Mouse (Mus musculus): ENCODE data around the gene Josd2. TPM values are rescaled to one million over a fixed set of nuclear protein-coding genes. Genes with fewer than 3 reads are reported as not detected.

The Josd2 gene
- polyA plus RNA-seq, 1 experiment: 124 TPM

GRCm38 (mm10) chr7:44462218-44463055, 5.3 kb upstream of the Josd2 start:
- TF ChIP-seq CTCF (IDR thresholded peaks at IDR 0.05; ENCODE audit: extremely low read depth, insufficient read depth, insufficient read length, insufficient replicate concordance) (no peak), POLR2A (IDR thresholded peaks at IDR 0.05; ENCODE audit: low read depth, low read length) (no peak)
- Histone ChIP-seq H3K27me3 (ENCODE audit: control insufficient read depth, insufficient read depth, low read length) (peaks cover 8% of the 10 kb centered on the region; the same call in 1 of the 2 replicates), H3K4me3 (ENCODE audit: extremely low read depth, insufficient read depth, insufficient read length) (no peak overlapping the region), H3K36me3 (ENCODE audit: control insufficient read depth, insufficient read depth, low read length) (no peaks in the 10 kb centered on the region), H3K27ac (ENCODE audit: insufficient read depth, low read length) (no peak overlapping the region), H3K4me1 (ENCODE audit: control insufficient read depth, insufficient read depth, insufficient read length) (no peaks in the 10 kb centered on the region)
- DNase-seq (ENCODE audit: low read depth in 1 of 2, low spot score in 2 of 2): no peak
- 17% methylated on average over 63 of the region's 77 CpGs for WGBS

GRCm38 (mm10) chr7:44463056-44463425, 4.7 kb upstream of the Josd2 start:
- Histone ChIP-seq H3K27ac (ENCODE audit: insufficient read depth, low read length) (no peak overlapping the region), H3K4me3 (ENCODE audit: extremely low read depth, insufficient read depth, insufficient read length) (no peak overlapping the region), H3K27me3 (ENCODE audit: control insufficient read depth, insufficient read depth, low read length) (peaks cover 8% of the 10 kb centered on the region; the same call in 1 of the 2 replicates), H3K36me3 (ENCODE audit: control insufficient read depth, insufficient read depth, low read length) (no peaks in the 10 kb centered on the region), H3K4me1 (ENCODE audit: control insufficient read depth, insufficient read depth, insufficient read length) (no peaks in the 10 kb centered on the region)
- no peak for DNase-seq (ENCODE audit: low read depth in 1 of 2, low spot score in 2 of 2)
- 33% methylated on average over 8 of the region's 8 CpGs for WGBS
- TF ChIP-seq CTCF (IDR thresholded peaks at IDR 0.05; ENCODE audit: extremely low read depth, insufficient read depth, insufficient read length, insufficient replicate concordance) (no peak), POLR2A (IDR thresholded peaks at IDR 0.05; ENCODE audit: low read depth, low read length) (no peak)

GRCm38 (mm10) chr7:44463556-44464225, 4.1 kb upstream of the Josd2 start:
- no peak for TF ChIP-seq POLR2A (IDR thresholded peaks at IDR 0.05; ENCODE audit: low read depth, low read length)
- no peak for TF ChIP-seq CTCF (IDR thresholded peaks at IDR 0.05; ENCODE audit: extremely low read depth, insufficient read depth, insufficient read length, insufficient replicate concordance)
- no peaks in the 10 kb centered on the region for H3K36me3 ChIP-seq (ENCODE audit: control insufficient read depth, insufficient read depth, low read length)
- 72% methylated on average over 10 of the region's 10 CpGs for WGBS
- H3K4me3 ChIP-seq (ENCODE audit: extremely low read depth, insufficient read depth, insufficient read length): no peak overlapping the region
- no peak for DNase-seq (ENCODE audit: low read depth in 1 of 2, low spot score in 2 of 2)
- H3K27ac ChIP-seq (ENCODE audit: insufficient read depth, low read length): no peak overlapping the region
- 0 out of 2 replicates have a peak, but pooled peaks cover 4% of the 10 kb centered on the region for H3K4me1 ChIP-seq (ENCODE audit: control insufficient read depth, insufficient read depth, insufficient read length)
- H3K27me3 ChIP-seq (ENCODE audit: control insufficient read depth, insufficient read depth, low read length): peaks cover 8% of the 10 kb centered on the region; the same call in 1 of the 2 replicates

- H3K4me1 ChIP-seq (ENCODE audit: control insufficient read depth, insufficient read depth, insufficient read length): 0 out of 2 replicates have a peak, but pooled peaks cover 4% of the 10 kb centered on the region
- no peak overlapping the region for H3K4me3 ChIP-seq (ENCODE audit: extremely low read depth, insufficient read depth, insufficient read length)
- peaks cover 8% of the 10 kb centered on the region; the same call in 1 of the 2 replicates for H3K27me3 ChIP-seq (ENCODE audit: control insufficient read depth, insufficient read depth, low read length)
- H3K27ac ChIP-seq (ENCODE audit: insufficient read depth, low read length): no peak overlapping the region
- H3K36me3 ChIP-seq (ENCODE audit: control insufficient read depth, insufficient read depth, low read length): no peaks in the 10 kb centered on the region
- TF ChIP-seq POLR2A (IDR thresholded peaks at IDR 0.05; ENCODE audit: low read depth, low read length) (no peak), CTCF (IDR thresholded peaks at IDR 0.05; ENCODE audit: extremely low read depth, insufficient read depth, insufficient read length, insufficient replicate concordance) (no peak)
- 41% methylated on average over 4 of the region's 4 CpGs for WGBS
- DNase-seq (ENCODE audit: low read depth in 1 of 2, low spot score in 2 of 2): no peak
These were observed 3.3 kb upstream of the Josd2 start for GRCm38 (mm10) chr7:44464511-44464910.

- Histone ChIP-seq H3K4me3 (ENCODE audit: extremely low read depth, insufficient read depth, insufficient read length) (no peak within 1 kb of the TSS), H3K36me3 (ENCODE audit: control insufficient read depth, insufficient read depth, low read length) (no peaks in the 10 kb centered on the region), H3K4me1 (ENCODE audit: control insufficient read depth, insufficient read depth, insufficient read length) (0 out of 2 replicates have a peak, but pooled peaks cover 4% of the 10 kb centered on the region), H3K27ac (ENCODE audit: insufficient read depth, low read length) (no peak within 1 kb of the TSS), H3K27me3 (ENCODE audit: control insufficient read depth, insufficient read depth, low read length) (peaks cover 8% of the 10 kb centered on the region; the same call in 1 of the 2 replicates)
- no peak for TF ChIP-seq CTCF (IDR thresholded peaks at IDR 0.05; ENCODE audit: extremely low read depth, insufficient read depth, insufficient read length, insufficient replicate concordance)
- no peak for TF ChIP-seq POLR2A (IDR thresholded peaks at IDR 0.05; ENCODE audit: low read depth, low read length)
- 73% methylated on average over 2 of the region's 2 CpGs for WGBS
- no peak for DNase-seq (ENCODE audit: low read depth in 1 of 2, low spot score in 2 of 2)
These were observed 2.7 kb upstream of the Josd2 start, which contains the start of gene Aspdh for GRCm38 (mm10) chr7:44465111-44465510. Gene Aspdh, plus strand, starts transcription at chr7:44465391.

GRCm38 (mm10) chr7:44466006-44466887, 1.5 kb upstream of the Josd2 start:
- H3K27me3 ChIP-seq (ENCODE audit: control insufficient read depth, insufficient read depth, low read length): peaks cover 8% of the 10 kb centered on the region; the same call in 1 of the 2 replicates
- no peak for DNase-seq (ENCODE audit: low read depth in 1 of 2, low spot score in 2 of 2)
- H3K27ac ChIP-seq (ENCODE audit: insufficient read depth, low read length): no peak overlapping the region
- no peaks in the 10 kb centered on the region for H3K36me3 ChIP-seq (ENCODE audit: control insufficient read depth, insufficient read depth, low read length)
- 0 out of 2 replicates have a peak, but pooled peaks cover 4% of the 10 kb centered on the region for H3K4me1 ChIP-seq (ENCODE audit: control insufficient read depth, insufficient read depth, insufficient read length)
- H3K4me3 ChIP-seq (ENCODE audit: extremely low read depth, insufficient read depth, insufficient read length): no peak overlapping the region
- TF ChIP-seq POLR2A (IDR thresholded peaks at IDR 0.05; ENCODE audit: low read depth, low read length) (no peak), CTCF (IDR thresholded peaks at IDR 0.05; ENCODE audit: extremely low read depth, insufficient read depth, insufficient read length, insufficient replicate concordance) (no peak)
- WGBS: 85% methylated on average over 10 of the region's 10 CpGs

All from spleen, adult 2 months (tissue).